Mouse (Mus musculus) urinary bladder, postnatal 36 days (tissue): Measurements from ENCODE around the gene Tmem236.
A peak's percentile ranks its signal among the peaks of the same experiment; 100 is the strongest.

ENCODE experiments used
- DNase-seq, 2 experiments: peaks; one replicate each; pipeline ENCODE4 v3.0.0; 2022; ENCODE audit warnings: low spot score in 2 of 2, mixed read lengths in 1 of 2

Gene Tmem236

GRCm38 (mm10) chr2:14174334-14174733 is at the start of gene Tmem236:
Gene Tmem236, plus strand, starts transcription at chr2:14174523.
- DNase-seq = no peak

- DNase-seq = no peak
These were observed 47.9 kb upstream of the Tmem236 start for GRCm38 (mm10) chr2:14126387-14126786.

DNA sequence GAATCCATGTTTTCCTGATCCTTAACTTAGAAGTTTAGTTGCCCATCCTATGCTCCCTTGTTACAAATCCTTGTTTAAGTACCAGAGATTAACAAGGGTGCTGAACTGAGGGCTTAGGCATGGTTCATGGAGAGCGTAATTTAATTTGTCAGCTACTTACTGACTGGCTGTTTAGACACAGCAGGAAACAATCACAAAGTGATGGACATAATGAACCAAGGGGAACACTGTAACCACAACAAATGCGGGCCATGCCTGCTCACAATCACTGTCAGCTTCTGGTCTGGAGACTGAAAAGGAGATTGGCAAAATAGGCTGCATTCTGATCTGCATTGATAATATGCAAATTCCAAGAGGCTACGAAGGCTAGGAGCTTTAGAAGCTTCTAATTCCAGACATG is 46.7 kb upstream of the Tmem236 start:
- no peak for DNase-seq

DNA sequence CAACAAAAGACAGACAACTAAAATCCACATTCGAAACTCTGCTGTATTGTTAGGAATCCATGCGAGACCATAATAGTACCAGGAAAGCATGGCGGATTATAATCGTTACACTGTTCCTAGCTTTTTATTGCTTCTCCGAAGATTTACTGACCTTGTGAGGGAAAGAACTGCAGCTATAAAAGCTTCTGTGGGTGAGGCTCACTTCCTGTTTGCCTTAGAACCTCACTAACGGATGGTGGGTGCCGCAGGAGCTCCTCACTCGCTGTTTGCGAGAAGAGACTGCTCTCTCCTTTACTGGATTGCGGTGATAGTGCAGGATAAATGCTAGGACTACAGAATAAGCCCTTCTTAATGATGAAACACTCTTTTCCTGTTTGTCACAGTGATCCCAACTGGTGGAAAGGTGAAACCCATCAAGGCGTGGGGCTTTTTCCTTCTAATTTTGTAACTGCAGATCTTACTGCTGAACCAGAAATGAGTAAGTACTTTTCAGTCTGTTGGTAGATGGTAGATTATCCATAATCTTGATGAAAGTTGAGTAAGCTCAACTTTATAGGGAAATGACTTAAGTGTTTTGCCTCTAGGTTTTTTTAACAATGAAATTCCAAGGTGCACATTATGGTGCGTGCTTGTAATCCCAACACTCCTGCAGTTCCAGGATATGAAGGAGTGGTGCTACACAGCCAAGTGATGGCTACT is 43.5 kb upstream of the Tmem236 start:
- DNase-seq = peak in 1 of 2 experiments; percentile 18

DNA sequence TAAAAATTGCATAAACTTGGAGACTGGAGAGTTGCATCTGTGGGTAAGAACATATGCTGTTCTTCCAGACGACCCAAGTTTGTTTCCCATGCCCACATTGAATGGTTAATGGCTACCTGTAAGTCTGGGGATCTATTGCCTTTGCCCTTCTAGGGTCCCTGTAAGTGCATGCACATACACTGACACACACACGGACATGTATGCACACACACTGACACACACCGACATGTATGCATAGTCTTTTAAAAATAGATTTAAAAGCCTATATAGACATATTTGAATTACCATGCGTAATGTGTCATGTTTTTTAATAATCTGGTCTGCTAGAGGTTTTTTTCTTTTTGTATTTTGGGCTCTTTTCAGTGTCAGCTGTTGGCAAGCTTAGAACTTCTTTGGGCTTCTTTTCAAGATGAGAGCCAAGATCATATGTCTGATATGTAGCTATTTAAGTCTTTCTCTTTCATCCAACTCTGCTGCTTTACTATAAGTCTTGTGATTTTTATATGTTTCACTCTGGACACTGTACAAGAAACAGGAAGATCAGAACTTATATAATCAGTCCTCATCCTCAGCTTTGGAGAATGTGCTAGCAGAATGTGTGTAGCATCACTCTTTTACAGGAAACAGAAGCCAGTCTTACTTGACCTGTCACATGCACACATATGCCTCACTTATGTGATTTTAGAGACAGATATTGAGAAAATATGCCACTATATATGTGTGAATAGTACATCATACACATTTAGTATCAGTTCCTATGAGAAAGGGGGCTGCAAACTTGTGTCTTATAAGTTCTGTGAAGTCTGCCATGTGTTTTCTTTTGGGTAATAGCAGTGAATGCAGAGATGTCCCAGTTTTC is 41.6 kb upstream of the Tmem236 start:
- no peak for DNase-seq

DNA sequence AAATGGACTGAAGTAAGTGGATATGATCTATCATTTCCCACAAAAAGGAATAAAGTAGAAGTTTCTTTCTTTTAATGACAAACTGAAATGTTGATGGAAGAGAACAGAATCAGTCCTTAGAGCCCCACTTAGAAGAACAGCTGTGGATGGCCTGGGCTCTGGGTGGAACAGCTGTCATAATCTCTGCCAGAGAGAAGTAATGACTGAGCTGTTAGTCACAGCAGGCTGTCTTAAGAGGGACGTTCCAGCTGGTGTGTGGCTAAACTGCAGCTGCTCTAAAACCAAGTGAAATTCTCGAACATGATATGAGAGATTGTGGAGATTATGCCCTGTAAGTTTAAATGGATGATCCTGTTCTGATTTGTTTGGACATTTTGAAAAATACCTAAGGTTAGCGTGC is 37.4 kb upstream of the Tmem236 start:
- no peak for DNase-seq

DNA sequence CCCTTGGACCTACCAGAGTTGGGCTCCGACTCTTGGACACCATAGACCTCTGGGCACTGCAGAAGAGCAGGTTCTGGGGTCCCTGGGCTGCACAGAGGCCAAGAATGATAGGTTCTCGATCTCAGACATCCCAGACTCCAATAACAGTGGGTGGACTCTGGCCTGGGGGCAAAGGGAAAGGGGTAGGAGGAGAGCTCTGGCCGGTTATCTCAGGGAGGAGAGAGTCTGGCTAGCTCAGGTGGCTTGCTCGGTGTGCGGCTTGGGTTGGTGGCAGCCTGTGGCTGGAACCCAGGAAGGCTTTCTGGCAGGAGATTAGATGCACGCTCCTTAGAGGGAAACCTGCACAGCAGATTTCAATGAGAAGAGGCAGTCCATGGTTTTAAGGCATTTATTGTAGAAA is 34.7 kb upstream of the Tmem236 start:
- DNase-seq = no peak

- DNase-seq = no peak
These were observed 34.3 kb upstream of the Tmem236 start for GRCm38 (mm10) chr2:14140044-14140443.

- no peak for DNase-seq
These were observed 29.0 kb upstream of the Tmem236 start for GRCm38 (mm10) chr2:14145311-14145710.

GRCm38 (mm10) chr2:14146913-14147312 is 27.4 kb upstream of the Tmem236 start:
- DNase-seq = no peak

DNA sequence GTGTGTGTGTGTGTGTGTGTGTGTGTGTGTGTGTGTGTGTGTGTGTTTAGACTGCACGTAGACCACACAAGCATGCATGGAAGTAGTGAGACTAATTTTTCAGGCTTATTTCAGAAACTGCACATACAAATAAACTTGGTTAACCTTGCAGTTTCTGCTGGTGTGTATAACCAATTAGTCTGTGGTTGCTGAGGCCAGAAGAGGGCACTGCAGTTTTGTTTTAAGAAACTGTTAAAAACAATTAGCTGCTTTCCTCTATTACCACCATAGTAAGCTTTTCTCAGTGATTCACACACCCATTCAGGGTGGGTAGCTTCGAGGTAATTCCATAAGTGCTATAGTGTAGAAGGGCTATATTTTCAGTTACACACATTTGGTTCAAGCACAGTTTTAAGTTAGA is 23.5 kb upstream of the Tmem236 start:
- no peak for DNase-seq

DNA sequence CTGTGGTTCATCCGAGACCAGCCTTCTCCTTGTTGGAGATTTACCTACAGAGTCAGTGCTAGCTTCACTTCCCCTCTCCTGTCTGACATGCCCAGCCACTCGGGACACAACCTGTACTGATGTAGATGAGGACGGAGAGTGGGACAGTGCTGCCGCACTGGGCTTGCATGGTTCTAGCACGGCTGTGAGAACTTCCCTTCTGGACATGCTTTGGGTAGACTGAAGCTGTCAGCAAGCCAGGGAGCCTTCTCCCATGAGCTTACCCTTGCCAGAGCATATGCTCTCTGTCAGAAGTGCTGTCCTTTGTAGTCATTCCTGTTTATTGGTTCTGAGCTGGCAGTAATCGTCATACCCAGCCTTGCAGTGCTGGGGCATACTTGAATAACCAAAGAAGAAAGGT is 22.5 kb upstream of the Tmem236 start:
- DNase-seq = no peak

DNA sequence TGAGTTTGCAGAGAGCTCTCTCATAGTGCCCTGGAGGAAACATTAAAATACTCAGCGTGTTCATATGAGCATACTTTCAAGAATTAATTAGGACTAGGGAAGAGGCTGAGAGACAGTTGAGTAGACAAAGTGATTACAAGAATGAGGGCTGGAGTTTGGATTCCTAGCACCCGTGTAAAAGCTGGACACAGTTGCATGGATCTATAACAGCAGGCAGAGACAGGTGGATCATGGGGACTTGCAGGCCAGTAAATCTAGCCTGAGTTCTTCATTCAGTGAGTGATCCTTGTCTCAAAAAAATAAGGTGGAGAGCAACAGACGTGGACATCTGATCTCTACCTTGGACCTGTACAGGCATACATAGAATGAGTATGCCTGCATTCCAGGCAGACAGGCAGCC is 15.3 kb upstream of the Tmem236 start:
- DNase-seq = no peak

- no peak for DNase-seq
These were observed 14.6 kb upstream of the Tmem236 start for GRCm38 (mm10) chr2:14159756-14160155.

DNA sequence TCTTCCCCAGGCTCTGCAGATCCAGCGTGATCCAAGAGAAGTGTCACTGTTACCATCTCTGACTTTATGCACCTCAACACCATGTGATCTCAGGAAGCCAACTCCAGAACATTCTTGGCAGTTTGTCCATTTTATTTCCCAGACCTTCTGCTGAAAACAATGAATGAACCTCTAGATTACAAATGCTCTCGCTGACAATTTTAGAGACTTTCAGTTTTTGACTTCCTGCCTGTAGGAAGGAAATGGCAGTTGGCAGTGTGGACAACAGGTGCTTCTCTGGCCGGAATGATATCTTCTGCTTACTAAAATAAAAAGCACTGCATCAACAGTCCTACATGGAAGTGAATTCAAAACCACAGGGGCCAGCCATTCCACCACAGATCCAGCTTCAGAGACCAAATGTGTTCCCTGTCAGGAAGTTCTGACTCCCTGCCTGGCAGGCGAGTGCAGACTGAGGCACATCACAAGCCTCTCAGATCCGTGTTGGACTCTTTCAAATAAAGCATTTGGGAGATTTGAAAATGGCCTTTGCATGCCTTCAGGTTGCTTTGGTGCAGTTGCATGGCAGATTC is 9.8 kb upstream of the Tmem236 start:
- no peak for DNase-seq

- DNase-seq = no peak
These were observed 9.3 kb upstream of the Tmem236 start for GRCm38 (mm10) chr2:14165066-14165465.

DNA sequence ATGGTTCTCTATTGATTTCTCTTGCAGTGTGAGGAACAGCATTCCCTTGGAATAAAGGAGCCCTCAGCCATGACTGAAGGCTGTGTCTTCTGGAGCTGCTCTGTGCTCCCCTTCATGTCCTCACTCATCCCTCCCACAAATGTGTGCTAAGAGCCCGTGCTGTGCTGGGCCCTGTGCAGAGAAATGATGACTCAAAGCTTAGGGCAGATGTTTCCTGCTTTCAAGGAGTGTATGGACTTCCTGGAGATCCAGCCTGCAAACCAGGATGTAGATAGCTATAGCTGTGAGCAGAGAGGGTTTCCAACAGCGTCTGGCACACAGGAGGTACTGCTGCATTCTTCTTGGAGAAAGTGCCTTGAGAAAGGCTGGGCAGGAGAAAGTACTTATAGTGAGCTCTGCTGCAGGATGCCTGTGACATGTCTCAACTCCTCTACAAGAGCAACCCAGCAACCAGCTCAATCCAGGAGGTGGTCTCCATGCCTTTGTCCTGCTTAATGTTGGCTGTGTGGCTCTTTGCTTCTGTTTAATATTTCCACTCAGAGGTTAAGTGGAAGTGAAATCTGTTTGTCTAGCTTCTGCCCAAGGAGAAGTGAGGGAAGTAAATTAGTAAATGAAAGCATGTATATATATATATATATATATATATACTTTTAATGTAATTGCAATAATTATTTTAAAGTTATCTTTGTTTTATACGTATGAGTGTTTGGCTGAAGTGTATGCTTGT is 8.5 kb upstream of the Tmem236 start:
- no peak for DNase-seq

- no peak for DNase-seq
These were observed 6.6 kb upstream of the Tmem236 start for GRCm38 (mm10) chr2:14167721-14168120.

- DNase-seq = no peak
These were observed 2.3 kb downstream of the Tmem236 start for GRCm38 (mm10) chr2:14176460-14177193.

- DNase-seq = no peak
These were observed 10.1 kb downstream of the Tmem236 start for GRCm38 (mm10) chr2:14184375-14184774.

DNA sequence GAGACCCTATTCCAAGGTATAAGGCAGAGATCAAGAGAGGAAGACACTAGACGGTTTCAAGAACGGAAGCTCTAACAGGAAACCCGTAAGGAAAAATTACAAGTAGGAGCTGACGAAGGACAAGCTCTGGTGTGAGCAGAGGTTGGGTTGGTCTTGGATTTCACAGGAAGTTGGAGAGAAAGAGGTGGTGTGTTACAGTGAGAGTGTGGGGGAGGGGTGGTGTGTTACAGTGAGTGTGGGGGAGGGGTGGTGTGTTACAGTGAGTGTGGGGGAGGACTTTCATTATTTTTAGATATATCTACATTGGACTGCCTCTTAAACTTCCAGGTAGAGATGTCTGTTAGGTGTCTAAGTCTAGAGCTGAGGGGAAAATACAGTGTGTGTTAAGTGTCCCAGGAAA is 16.4 kb downstream of the Tmem236 start:
- no peak for DNase-seq
